ENCODE assay signal across 7 mouse cellular contexts in genomic region chr13:12702804-12703612, GRCm38 (mm10).
A peak's percentile ranks its signal among the peaks of the same experiment; 100 is the strongest.
DNase-seq lines count a peak whose midpoint lies in the region; ATAC-seq and TF ChIP-seq lines count a peak whose summit lies in the region.
"Not testable (repeated sequence)": the region's sequence is repeated elsewhere in the genome, so short reads cannot be mapped to it uniquely, and the experiment has no call there.

No protein-coding gene starts in this region.

- not testable (repeated sequence) for TF ChIP-seq EP300 in lung, postnatal 0 days (IDR thresholded peaks at IDR 0.05)

- H3K27me3 ChIP-seq in intestine, postnatal 0 days (replicated peaks; ENCODE audit: control insufficient read depth, insufficient read depth, low read length); limb, embryonic 12.5 days; lung, postnatal 0 days (replicated peaks; ENCODE audit: insufficient read depth, low read length); neural tube, embryonic 15.5 days (replicated peaks): not testable (repeated sequence)

- H3K9ac ChIP-seq in intestine, postnatal 0 days (ENCODE audit: low read depth, low read length); limb, embryonic 12.5 days (replicated peaks); lung, postnatal 0 days (replicated peaks; ENCODE audit: low read depth); neural tube, embryonic 15.5 days (replicated peaks): not testable (repeated sequence)

- H3K4me3 ChIP-seq in gastrocnemius, adult 2 months: peak overlapping the region; percentile 65
- H3K4me3 ChIP-seq in intestine, postnatal 0 days (ENCODE audit: low read depth, low read length); lung, postnatal 0 days (ENCODE audit: low read depth, low read length); neural tube, embryonic 15.5 days (replicated peaks): not testable (repeated sequence)
- 0 out of 2 replicates have a peak overlapping the region, but pooled peaks have one; percentile 15 for H3K4me3 ChIP-seq in limb, embryonic 12.5 days (replicated peaks)

- H3K4me2 ChIP-seq in intestine, postnatal 0 days (replicated peaks; ENCODE audit: low read depth): peak overlapping the region; percentile 46
- peak overlapping the region; percentile 42 for H3K4me2 ChIP-seq in limb, embryonic 12.5 days
- H3K4me2 ChIP-seq in lung, postnatal 0 days (replicated peaks; ENCODE audit: low read depth, low read length): peak overlapping the region; percentile 35
- not testable (repeated sequence) for H3K4me2 ChIP-seq in neural tube, embryonic 15.5 days

- not testable (repeated sequence) for H3K9me3 ChIP-seq in intestine, postnatal 0 days (ENCODE audit: control insufficient read depth); limb, embryonic 12.5 days; lung, postnatal 0 days (ENCODE audit: low read length); neural tube, embryonic 15.5 days (replicated peaks)

- H3K27ac ChIP-seq in gastrocnemius, adult 2 months: peak overlapping the region; percentile 65; the same call in 1 of the 2 replicates
- not testable (repeated sequence) for H3K27ac ChIP-seq in intestine, postnatal 0 days (ENCODE audit: low read depth, low read length); limb, embryonic 12.5 days; lung, postnatal 0 days (ENCODE audit: low read length); neural tube, embryonic 15.5 days (replicated peaks)

- ATAC-seq in intestine, postnatal 0 days: peak; percentile 66
- ATAC-seq in limb, embryonic 12.5 days (ENCODE audit: insufficient number of reproducible peaks, insufficient read depth, low FRiP score, low TSS enrichment, low read depth): peak; percentile 22
- peak; percentile 69 for ATAC-seq in lung, postnatal 0 days
- peak; percentile 29; the same call in 1 of the 2 replicates for ATAC-seq in neural tube, embryonic 15.5 days (ENCODE audit: low FRiP score)

- peak; percentile 9 for DNase-seq in c-Kit-positive CD71-positive TER-119-negative erythroid progenitor cells, embryonic 14.5 days (ENCODE audit: low read depth)
- peak; percentile 37 for DNase-seq in gastrocnemius, adult 2 months
- peak; percentile 49 to 60 for DNase-seq in heart, postnatal 10 days
- peak; percentile 12 for DNase-seq in lung, postnatal 0 days (ENCODE audit: low spot score)

- 4% methylated on average over 12 of the region's 27 CpGs for WGBS in intestine, postnatal 0 days
- 6% methylated on average over 18 of the region's 27 CpGs for WGBS in limb, embryonic 12.5 days
- under 1% methylated on average over 10 of the region's 27 CpGs for WGBS in lung, postnatal 0 days
- 5% methylated on average over 16 of the region's 27 CpGs for WGBS in neural tube, embryonic 15.5 days

- H3K36me3 ChIP-seq in intestine, postnatal 0 days (ENCODE audit: control insufficient read depth, insufficient read depth); limb, embryonic 12.5 days; lung, postnatal 0 days (ENCODE audit: insufficient read depth, low read length); neural tube, embryonic 15.5 days: not testable (repeated sequence)

- not testable (repeated sequence) for TF ChIP-seq CTCF in gastrocnemius, adult 2 months (IDR thresholded peaks at IDR 0.05); intestine, postnatal 0 days (IDR thresholded peaks at IDR 0.05; ENCODE audit: low read depth); lung, postnatal 0 days (IDR thresholded peaks at IDR 0.05)

- not testable (repeated sequence) for H3K4me1 ChIP-seq in intestine, postnatal 0 days (replicated peaks; ENCODE audit: control insufficient read depth, insufficient read depth, low read length); limb, embryonic 12.5 days (replicated peaks); lung, postnatal 0 days (ENCODE audit: insufficient read depth, low read depth, low read length); neural tube, embryonic 15.5 days

- intact Hi-C loops in gastrocnemius, adult 2 months (cut with DNase I); heart, postnatal 10 days (cut with DNase I): not testable (repeated sequence)
